Mouse (Mus musculus) hindbrain, postnatal 0 days (tissue): ENCODE results near the gene Gm17657. TPM values are rescaled to one million over a fixed set of nuclear protein-coding genes. Genes with fewer than 3 reads are reported as not detected.

Source experiments
- ATAC-seq: fragments of 200-750 bp; cut with Nextera tagmentation; 2 replicates; pipeline ENCODE4 v1.8.0; 2017; ENCODE audit warnings: mild to moderate bottlenecking, moderate TSS enrichment, moderate library complexity
- DNase-seq: peaks from one replicate; pipeline ENCODE4 v3.0.0-alpha.2; 2015; ENCODE audit warnings: low spot score
- H3K27ac ChIP-seq: fragments of 300-500 bp; sonication (generic); 2 replicates; pipeline ENCODE4 v1.5.1; 2014; ENCODE audit warnings: mild to moderate bottlenecking
- H3K27me3 ChIP-seq: fragments of 300-500 bp; sonication (generic); 2 replicates; pipeline ENCODE4 v1.6.1; 2014; ENCODE audit warnings: low read length, mixed read lengths; ENCODE audit not compliant: insufficient read depth
- H3K36me3 ChIP-seq: fragments of 300-500 bp; sonication (generic); 2 replicates; pipeline ENCODE4 v1.6.1; 2014; ENCODE audit warnings: low read length, mixed read lengths; ENCODE audit not compliant: insufficient read depth
- H3K4me1 ChIP-seq: fragments of 300-500 bp; sonication (generic); 2 replicates; pipeline ENCODE4 v1.6.1; 2014; ENCODE audit warnings: antibody characterized with exemption, low read length, mixed read lengths; ENCODE audit not compliant: insufficient read depth
- H3K4me2 ChIP-seq: fragments of 300-500 bp; sonication (generic); 2 replicates; pipeline ENCODE4 v1.6.1; 2014; ENCODE audit warnings: low read depth, mild to moderate bottlenecking, low read length, moderate library complexity, mixed read lengths
- H3K4me3 ChIP-seq: fragments of 300-500 bp; sonication (generic); 2 replicates; pipeline ENCODE4 v1.5.1; 2014; ENCODE audit warnings: low read length
- H3K9ac ChIP-seq: fragments of 300-500 bp; sonication (generic); replicated peaks from 2 replicates; pipeline ENCODE4 v1.6.1; 2014; ENCODE audit warnings: mild to moderate bottlenecking, low read length, moderate library complexity, mixed read lengths
- H3K9me3 ChIP-seq: fragments of 300-500 bp; sonication (generic); 2 replicates; pipeline ENCODE4 v1.6.1; 2016; ENCODE audit warnings: low read length, mixed read lengths
- CTCF ChIP-seq: IDR thresholded peaks from 2 replicates; pipeline ENCODE4 v1.5.1; 2016; ENCODE audit warnings: antibody characterized with exemption, control low read depth, low read depth
- WGBS: fragments of 180-500 bp; shearing (Covaris S2); extraction: QIAGEN DNeasy Blood & Tissue Kit; methylation state at CpG from one replicate; pipeline ENCODE4 v1.1.7; 2014; 5-methylcytosine and 5-hydroxymethylcytosine counted together
- polyA plus RNA-seq: library from polyadenylated mRNA; unstranded; fragments of >200 nt; fragmentation: Nextera tagmentation; extraction: Ambion mirVana; gene quantifications from 2 replicates; pipeline ENCODE4 v1.2.1, GENCODE M21; 2015
- total RNA-seq: library from RNA; depleted of rRNA; stranded (reverse); fragments of >200 nt; gene quantifications from 2 replicates; pipeline ENCODE4 v1.2.3, GENCODE M21; 2014

The Gm17657 gene
- total and polyA plus RNA-seq, 2 experiments from 2014 or later = not detected

- no peak for ATAC-seq
- H3K27ac ChIP-seq = no peak overlapping the region
- H3K4me2 ChIP-seq = no peak overlapping the region
- over 99% methylated on average over 5 of the region's 5 CpGs for WGBS
- H3K9ac ChIP-seq = no peak overlapping the region
- no peak overlapping the region for H3K4me3 ChIP-seq
- no peaks in the 10 kb centered on the region for H3K27me3 ChIP-seq
- no peaks in the 10 kb centered on the region for H3K9me3 ChIP-seq
- DNase-seq = no peak
- no peaks in the 10 kb centered on the region for H3K4me1 ChIP-seq
- no peak for TF ChIP-seq CTCF
- peaks cover 8% of the 10 kb centered on the region; the same call in 1 of the 2 replicates for H3K36me3 ChIP-seq
These were observed 16.1 kb upstream of the Gm17657 start for GRCm38 (mm10) chr17:29565521-29565920.

GRCm38 (mm10) chr17:29558476-29558875 is 9.0 kb upstream of the Gm17657 start:
- DNase-seq = no peak
- Histone ChIP-seq H3K27me3 (no peaks in the 10 kb centered on the region), H3K4me2 (no peak overlapping the region), H3K27ac (no peak overlapping the region), H3K36me3 (no peaks in the 10 kb centered on the region), H3K9ac (no peak overlapping the region), H3K9me3 (no peaks in the 10 kb centered on the region), H3K4me1 (no peaks in the 10 kb centered on the region), H3K4me3 (no peak overlapping the region)
- WGBS = 79% methylated on average over 5 of the region's 5 CpGs
- no peak for TF ChIP-seq CTCF
- no peak for ATAC-seq

DNA sequence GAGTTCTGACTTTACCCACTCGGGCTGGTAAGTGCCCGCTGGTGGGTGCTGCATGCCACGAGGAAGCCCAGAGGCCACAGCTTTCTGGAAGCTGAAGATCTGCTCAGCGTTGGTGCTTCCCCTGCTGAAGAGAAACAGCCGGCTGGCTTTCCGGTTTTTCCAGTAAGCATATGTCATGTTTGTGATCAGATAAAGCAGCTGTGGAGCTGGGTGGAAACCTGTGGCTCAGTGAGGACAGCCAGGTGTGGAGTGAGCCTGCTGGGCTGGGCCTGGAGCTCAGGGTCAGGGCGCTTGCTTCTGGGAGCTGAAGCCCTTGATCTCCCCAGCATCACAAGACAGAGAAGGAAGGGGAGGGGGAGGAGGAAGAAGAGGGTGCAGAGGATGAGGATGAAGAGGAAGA is 7.5 kb upstream of the Gm17657 start:
- Histone ChIP-seq H3K4me1 (no peaks in the 10 kb centered on the region), H3K27me3 (no peaks in the 10 kb centered on the region), H3K4me3 (no peak overlapping the region), H3K9me3 (no peaks in the 10 kb centered on the region), H3K27ac (no peak overlapping the region), H3K36me3 (no peaks in the 10 kb centered on the region), H3K9ac (no peak overlapping the region), H3K4me2 (no peak overlapping the region)
- no peak for TF ChIP-seq CTCF
- 89% methylated on average over 7 of the region's 7 CpGs for WGBS
- DNase-seq (no peak), ATAC-seq (no peak)

DNA sequence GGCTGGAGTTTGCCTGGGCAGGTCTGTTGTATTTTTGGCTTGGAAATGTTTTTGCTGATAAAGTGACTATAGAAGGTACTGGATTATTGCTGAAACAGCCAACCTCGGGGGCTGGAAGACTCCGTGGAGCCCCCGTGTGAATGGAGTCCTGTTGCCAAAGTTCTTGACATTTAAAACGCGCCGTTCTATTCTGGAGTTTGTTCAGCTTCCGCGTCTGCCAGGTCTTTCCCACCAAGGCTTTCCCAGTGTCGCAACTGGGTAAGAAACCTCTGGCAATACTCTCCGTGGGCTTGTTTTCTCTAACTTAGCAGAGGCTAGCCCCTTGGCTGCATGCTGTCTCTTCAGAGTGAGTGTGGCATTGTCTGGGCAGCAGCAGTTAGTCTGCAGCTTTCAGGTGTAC is 7.0 kb upstream of the Gm17657 start:
- Histone ChIP-seq H3K36me3 (no peaks in the 10 kb centered on the region), H3K27ac (no peak overlapping the region), H3K27me3 (no peaks in the 10 kb centered on the region), H3K9me3 (no peaks in the 10 kb centered on the region), H3K4me2 (no peak overlapping the region), H3K4me1 (no peaks in the 10 kb centered on the region), H3K4me3 (no peak overlapping the region), H3K9ac (no peak overlapping the region)
- no peak for TF ChIP-seq CTCF
- DNase-seq = no peak
- WGBS = 77% methylated on average over 10 of the region's 10 CpGs
- no peak for ATAC-seq

DNA sequence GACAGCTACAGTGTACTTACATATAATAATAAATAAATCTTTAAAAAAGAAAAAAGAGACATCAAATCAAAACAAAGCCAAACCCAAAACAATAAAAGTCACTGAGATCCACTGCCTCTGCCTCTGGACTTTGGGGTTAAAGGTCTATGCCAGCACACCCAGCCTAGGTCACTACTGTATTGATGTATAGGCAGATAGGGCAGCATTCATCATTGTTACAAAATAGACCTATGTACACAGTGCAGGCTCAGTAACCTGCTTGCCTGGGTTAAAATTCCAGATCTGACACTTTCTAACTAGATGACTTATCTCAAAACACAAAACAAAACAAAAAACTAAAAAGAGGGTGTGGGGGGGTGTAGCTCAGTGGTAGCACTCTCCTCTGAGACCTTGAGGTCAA is 4.7 kb upstream of the Gm17657 start:
- Histone ChIP-seq H3K4me3 (no peak overlapping the region), H3K9me3 (no peaks in the 10 kb centered on the region), H3K27ac (no peak overlapping the region), H3K4me2 (no peak overlapping the region), H3K4me1 (peaks cover 12% of the 10 kb centered on the region; the same call in 1 of the 2 replicates), H3K27me3 (no peaks in the 10 kb centered on the region), H3K36me3 (no peaks in the 10 kb centered on the region), H3K9ac (no peak overlapping the region)
- DNase-seq (no peak), ATAC-seq (no peak)
- TF ChIP-seq CTCF = no peak

DNA sequence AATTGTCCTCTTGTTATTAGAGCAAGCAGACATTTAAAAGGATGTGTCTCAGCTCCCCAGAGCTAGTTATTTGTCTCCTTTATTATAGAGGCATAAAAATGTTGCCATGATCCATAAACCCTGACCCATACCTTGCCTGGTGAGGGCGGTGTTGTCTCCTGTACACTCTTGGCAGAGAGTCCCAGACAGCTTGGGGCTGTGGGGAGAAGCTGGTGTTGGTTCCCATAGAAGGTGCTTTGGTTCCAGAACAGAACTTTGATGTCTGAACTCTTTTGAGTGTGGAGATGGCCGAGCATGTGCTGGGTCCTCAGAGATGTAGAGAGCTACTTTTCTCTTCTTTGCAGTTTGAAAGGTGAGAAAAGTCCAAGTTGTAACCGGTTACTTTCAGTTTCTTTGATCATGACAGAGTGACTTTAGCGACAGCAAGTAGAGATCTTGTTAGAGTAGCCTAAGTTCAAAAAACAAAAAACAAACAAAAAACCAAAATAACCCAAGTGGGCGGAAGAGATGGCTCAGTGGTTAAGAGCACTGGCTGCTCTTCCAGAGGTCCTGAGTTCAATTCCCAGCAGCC is 2.8 kb upstream of the Gm17657 start, which contains the start of gene Tmem217:
Tmem217 (minus strand) TSS at position 224 of the 571 bp plus-strand sequence.
- ATAC-seq = no peak
- 93% methylated on average over 5 of the region's 5 CpGs for WGBS
- DNase-seq = no peak
- Histone ChIP-seq H3K36me3 (no peaks in the 10 kb centered on the region), H3K9me3 (no peaks in the 10 kb centered on the region), H3K27ac (no peak within 1 kb of the TSS), H3K4me3 (no peak within 1 kb of the TSS), H3K9ac (no peak within 1 kb of the TSS), H3K4me2 (peak within 1 kb of the TSS; percentile 91; the same call in 1 of the 2 replicates), H3K4me1 (peaks cover 12% of the 10 kb centered on the region; the same call in 1 of the 2 replicates), H3K27me3 (no peaks in the 10 kb centered on the region)
- no peak for TF ChIP-seq CTCF

DNA sequence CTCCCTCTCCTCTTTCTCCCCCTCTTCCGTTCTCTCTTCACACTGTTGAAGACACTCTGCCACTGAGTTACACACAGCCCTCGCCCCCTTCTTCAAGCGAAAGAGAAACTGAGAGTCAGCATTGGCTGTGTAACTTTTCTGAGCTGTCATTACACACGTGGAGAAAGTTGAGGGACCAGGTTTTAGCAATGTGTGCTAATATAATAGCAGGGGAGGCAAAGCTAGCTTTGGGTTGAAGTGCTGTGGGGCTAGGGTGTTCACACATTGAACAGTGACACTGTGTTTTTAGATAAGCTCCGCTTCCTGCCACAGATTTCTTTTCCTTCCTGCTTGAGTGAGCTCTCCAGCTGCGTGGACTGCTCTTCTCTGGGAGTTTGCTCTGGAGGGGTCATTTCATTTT is 1.6 kb upstream of the Gm17657 start:
- 63% methylated on average over 6 of the region's 6 CpGs for WGBS
- Histone ChIP-seq H3K9ac (no peak overlapping the region), H3K27ac (no peak overlapping the region), H3K4me1 (peaks cover 12% of the 10 kb centered on the region; the same call in 1 of the 2 replicates), H3K36me3 (no peaks in the 10 kb centered on the region), H3K4me2 (peak overlapping the region; percentile 91), H3K9me3 (no peaks in the 10 kb centered on the region), H3K4me3 (0 out of 2 replicates have a peak overlapping the region, but pooled peaks have one; percentile 85), H3K27me3 (no peaks in the 10 kb centered on the region)
- ATAC-seq (no peak), DNase-seq (no peak)
- TF ChIP-seq CTCF = no peak
